Mouse (Mus musculus): Measurements from ENCODE around the gene E2f7. TPM values are rescaled to one million over a fixed set of nuclear protein-coding genes. Genes with fewer than 3 reads are reported as not detected.

The E2f7 gene
- 14.0 and 14.8 TPM in 2 replicates for polyA plus RNA-seq (2015; fragmentation: Nextera tagmentation; extraction: Ambion mirVana)

- Histone ChIP-seq H3K4me2 (replicated peaks) (peak within 1 kb of the TSS; percentile 97), H3K27ac (peak within 1 kb of the TSS; percentile 80), H3K9ac (replicated peaks) (peak within 1 kb of the TSS; percentile 88), H3K27me3 (no peaks in the 10 kb centered on the region), H3K4me3 (replicated peaks) (peak within 1 kb of the TSS; percentile 88), H3K9me3 (no peaks in the 10 kb centered on the region), H3K4me1 (replicated peaks) (peaks cover 18% of the 10 kb centered on the region), H3K36me3 (peaks cover 6% of the 10 kb centered on the region; the same call in 1 of the 2 replicates)
- peak; percentile 98 for ATAC-seq
- WGBS, result under 1% methylated on average over 87 of the region's 98 CpGs
These were observed at the start of gene E2f7 for GRCm38 (mm10) chr10:110744686-110745639. Gene E2f7 (plus strand): TSS chr10:110745439.

- Histone ChIP-seq H3K4me1 (replicated peaks) (no peaks in the 10 kb centered on the region), H3K27me3 (no peaks in the 10 kb centered on the region), H3K4me3 (replicated peaks) (no peak overlapping the region), H3K4me2 (replicated peaks) (no peak overlapping the region), H3K9ac (replicated peaks) (no peak overlapping the region), H3K9me3 (no peaks in the 10 kb centered on the region), H3K36me3 (no peaks in the 10 kb centered on the region), H3K27ac (no peak overlapping the region)
- ATAC-seq, result no peak
- 69% methylated on average over 1 of the region's 1 CpGs for WGBS
These were observed 44.0 kb upstream of the E2f7 start for GRCm38 (mm10) chr10:110701276-110701675.

DNA sequence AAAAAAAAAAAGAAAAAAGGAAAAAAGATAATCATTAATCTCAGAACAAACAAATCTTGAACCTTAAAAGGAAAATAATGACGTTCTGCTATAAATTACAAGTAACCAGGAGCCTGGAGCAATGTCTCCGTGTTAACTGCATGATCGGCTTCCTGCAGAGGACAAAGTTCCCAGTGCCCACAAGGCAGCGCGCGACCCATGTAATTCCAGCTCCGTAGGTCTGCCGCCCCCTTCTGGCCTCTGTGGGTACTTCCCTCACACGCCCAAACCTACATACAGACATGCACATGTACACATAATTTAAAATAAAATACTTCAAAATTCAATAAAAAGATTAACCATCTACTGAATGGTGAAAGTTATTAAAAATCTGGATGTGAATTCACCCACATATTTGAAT lies 39.6 kb upstream of the E2f7 start:
- no peak for ATAC-seq
- WGBS, result 50% methylated on average over 9 of the region's 9 CpGs
- no peaks in the 10 kb centered on the region for H3K4me1 ChIP-seq (replicated peaks)
- H3K9me3 ChIP-seq, result no peaks in the 10 kb centered on the region
- H3K9ac ChIP-seq (replicated peaks), result no peak overlapping the region
- no peak overlapping the region for H3K4me3 ChIP-seq (replicated peaks)
- H3K4me2 ChIP-seq (replicated peaks), result no peak overlapping the region
- no peaks in the 10 kb centered on the region for H3K27me3 ChIP-seq
- H3K36me3 ChIP-seq, result no peaks in the 10 kb centered on the region
- H3K27ac ChIP-seq, result no peak overlapping the region

- H3K9me3 ChIP-seq, result no peaks in the 10 kb centered on the region
- no peak overlapping the region for H3K4me2 ChIP-seq (replicated peaks)
- H3K27ac ChIP-seq, result no peak overlapping the region
- no peak overlapping the region for H3K9ac ChIP-seq (replicated peaks)
- 0 out of 2 replicates have a peak, but pooled peaks have one; percentile 40 for ATAC-seq
- no peaks in the 10 kb centered on the region for H3K36me3 ChIP-seq
- 62% methylated on average over 16 of the region's 16 CpGs for WGBS
- no peaks in the 10 kb centered on the region for H3K4me1 ChIP-seq (replicated peaks)
- no peaks in the 10 kb centered on the region for H3K27me3 ChIP-seq
- no peak overlapping the region for H3K4me3 ChIP-seq (replicated peaks)
These were observed 37.7 kb upstream of the E2f7 start for GRCm38 (mm10) chr10:110707390-110708113.

DNA sequence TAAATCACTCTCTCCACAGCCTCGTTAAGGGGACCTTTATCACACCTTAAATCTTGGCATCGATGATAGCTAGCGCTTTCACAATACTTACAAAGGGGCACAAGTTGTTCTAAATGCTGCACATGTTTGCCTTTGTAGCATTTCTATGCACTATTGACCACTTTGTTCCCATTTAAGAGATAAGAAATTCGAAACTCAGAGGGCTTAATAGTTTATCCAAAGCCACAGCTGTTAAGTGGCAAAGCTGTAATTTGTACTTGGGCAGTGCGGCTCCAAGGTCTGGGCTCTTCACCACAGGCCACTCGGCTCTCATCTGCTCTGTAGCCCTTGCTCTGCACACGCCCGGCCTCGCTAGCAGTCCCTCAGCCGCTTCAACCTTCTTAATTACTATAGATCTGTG lies 28.4 kb upstream of the E2f7 start:
- H3K9me3 ChIP-seq, result no peaks in the 10 kb centered on the region
- H3K27ac ChIP-seq, result no peak overlapping the region
- ATAC-seq, result 0 out of 2 replicates have a peak, but pooled peaks have one; percentile 34
- H3K27me3 ChIP-seq, result no peaks in the 10 kb centered on the region
- 61% methylated on average over 10 of the region's 10 CpGs for WGBS
- no peak overlapping the region for H3K4me2 ChIP-seq (replicated peaks)
- no peaks in the 10 kb centered on the region for H3K36me3 ChIP-seq
- H3K4me1 ChIP-seq (replicated peaks), result no peaks in the 10 kb centered on the region
- no peak overlapping the region for H3K9ac ChIP-seq (replicated peaks)
- H3K4me3 ChIP-seq (replicated peaks), result no peak overlapping the region

DNA sequence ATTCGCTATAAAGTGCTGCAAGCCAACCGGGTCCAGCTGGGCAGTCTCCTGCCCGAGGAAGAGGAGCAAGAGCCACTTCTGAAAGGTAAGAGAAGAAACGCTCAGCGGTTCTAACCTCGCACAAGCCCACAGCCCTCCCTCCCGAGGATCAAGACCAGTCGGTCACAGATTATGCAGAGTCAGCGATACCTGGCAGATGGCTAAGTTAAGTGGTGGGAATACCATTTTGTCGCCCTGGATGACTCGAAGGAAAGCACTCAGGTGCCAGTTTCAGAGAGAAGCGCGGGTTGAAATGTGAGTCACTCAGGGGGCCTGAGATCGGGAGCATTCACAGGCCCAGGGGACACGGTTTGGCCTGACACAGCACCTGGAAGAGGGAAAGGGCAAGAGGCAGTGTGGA lies 18.8 kb upstream of the E2f7 start:
- 84% methylated on average over 15 of the region's 15 CpGs for WGBS
- Histone ChIP-seq H3K4me2 (replicated peaks) (no peak overlapping the region), H3K27me3 (no peaks in the 10 kb centered on the region), H3K27ac (no peak overlapping the region), H3K9ac (replicated peaks) (no peak overlapping the region), H3K4me3 (replicated peaks) (no peak overlapping the region), H3K4me1 (replicated peaks) (no peaks in the 10 kb centered on the region), H3K9me3 (0 out of 2 replicates have a peak, but pooled peaks cover 5% of the 10 kb centered on the region), H3K36me3 (no peaks in the 10 kb centered on the region)
- no peak for ATAC-seq

GRCm38 (mm10) chr10:110727816-110728215 lies 17.4 kb upstream of the E2f7 start:
- no peak overlapping the region for H3K27ac ChIP-seq
- 0 out of 2 replicates have a peak, but pooled peaks cover 5% of the 10 kb centered on the region for H3K9me3 ChIP-seq
- H3K27me3 ChIP-seq, result no peaks in the 10 kb centered on the region
- H3K4me1 ChIP-seq (replicated peaks), result no peaks in the 10 kb centered on the region
- no peak for ATAC-seq
- no peak overlapping the region for H3K4me3 ChIP-seq (replicated peaks)
- H3K36me3 ChIP-seq, result no peaks in the 10 kb centered on the region
- WGBS, result 60% methylated on average over 4 of the region's 4 CpGs
- no peak overlapping the region for H3K9ac ChIP-seq (replicated peaks)
- H3K4me2 ChIP-seq (replicated peaks), result no peak overlapping the region

GRCm38 (mm10) chr10:110733343-110733742 lies 11.9 kb upstream of the E2f7 start:
- Histone ChIP-seq H3K9me3 (0 out of 2 replicates have a peak, but pooled peaks cover 5% of the 10 kb centered on the region), H3K27ac (no peak overlapping the region), H3K4me1 (replicated peaks) (no peaks in the 10 kb centered on the region), H3K4me2 (replicated peaks) (no peak overlapping the region), H3K27me3 (no peaks in the 10 kb centered on the region), H3K9ac (replicated peaks) (no peak overlapping the region), H3K36me3 (no peaks in the 10 kb centered on the region), H3K4me3 (replicated peaks) (no peak overlapping the region)
- ATAC-seq, result peak; percentile 83
- WGBS, result 28% methylated on average over 6 of the region's 6 CpGs

- ATAC-seq, result no peak
- no peaks in the 10 kb centered on the region for H3K9me3 ChIP-seq
These were observed 1.5 kb upstream of the E2f7 start for GRCm38 (mm10) chr10:110743701-110744100.

DNA sequence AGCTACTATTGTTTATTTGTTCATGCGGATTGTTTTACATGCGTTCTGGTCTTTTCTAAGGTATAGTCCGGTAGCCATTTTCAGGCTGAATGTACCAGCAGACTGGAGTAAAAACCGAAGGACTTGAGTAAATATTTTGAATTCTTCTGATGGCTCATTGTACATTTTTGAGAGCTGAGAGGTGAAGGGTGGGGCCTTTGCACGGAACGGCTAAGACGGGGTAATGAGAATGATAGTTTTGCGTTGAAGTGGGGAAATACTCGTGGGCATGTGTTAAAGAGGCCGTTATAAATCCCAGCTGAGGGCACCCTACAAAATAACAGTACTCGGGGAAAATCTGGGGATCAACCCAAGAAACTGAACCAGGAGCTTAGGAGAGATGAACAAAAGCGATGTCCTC lies 1.1 kb upstream of the E2f7 start:
- Histone ChIP-seq H3K4me3 (replicated peaks) (no peak overlapping the region), H3K9ac (replicated peaks) (no peak overlapping the region)

More at GRCm38 (mm10) chr10:110743701-110744100, 1.5 kb upstream of the E2f7 start:
- Histone ChIP-seq H3K9ac (replicated peaks) (no peak overlapping the region), H3K27me3 (no peaks in the 10 kb centered on the region), H3K4me1 (replicated peaks) (peaks cover 18% of the 10 kb centered on the region), H3K27ac (no peak overlapping the region), H3K36me3 (no peaks in the 10 kb centered on the region), H3K4me3 (replicated peaks) (no peak overlapping the region), H3K4me2 (replicated peaks) (no peak overlapping the region; the same call in 1 of the 2 replicates)
- 80% methylated on average over 6 of the region's 6 CpGs for WGBS

DNA sequence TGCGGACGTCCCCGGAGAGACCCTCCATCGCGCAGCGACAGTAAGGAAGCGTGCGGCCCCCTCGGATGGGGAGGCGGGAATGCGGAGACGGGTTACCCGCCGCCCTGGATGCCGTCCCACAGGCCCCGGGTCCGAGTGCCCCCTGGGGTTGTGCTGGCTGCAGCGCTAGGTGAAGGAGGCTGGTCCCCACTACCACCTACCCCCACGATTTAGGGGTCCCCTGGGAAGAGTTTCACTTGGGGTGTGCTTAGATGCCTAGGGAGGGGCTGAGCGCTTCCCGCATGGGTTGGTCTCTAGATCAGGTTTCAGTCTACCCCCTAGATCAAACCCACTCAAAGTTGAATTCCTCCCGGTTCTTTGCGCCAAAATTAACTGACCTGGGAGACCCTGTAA lies 397 bp downstream of the E2f7 start:
- no peaks in the 10 kb centered on the region for H3K9me3 ChIP-seq
- H3K4me1 ChIP-seq (replicated peaks), result peaks cover 18% of the 10 kb centered on the region
- no peak for ATAC-seq
- peak overlapping the region; percentile 76 for H3K27ac ChIP-seq
- WGBS, result under 1% methylated on average over 23 of the region's 23 CpGs
- peak overlapping the region; percentile 88 for H3K9ac ChIP-seq (replicated peaks)
- H3K36me3 ChIP-seq, result peaks cover 6% of the 10 kb centered on the region; the same call in 1 of the 2 replicates
- H3K4me2 ChIP-seq (replicated peaks), result peak overlapping the region; percentile 97
- peak overlapping the region; percentile 88 for H3K4me3 ChIP-seq (replicated peaks)
- H3K27me3 ChIP-seq, result no peaks in the 10 kb centered on the region

More for the DNA sequence above, 1.1 kb upstream of the E2f7 start:
- no peak for ATAC-seq
- no peaks in the 10 kb centered on the region for H3K9me3 ChIP-seq
- no peaks in the 10 kb centered on the region for H3K36me3 ChIP-seq
- no peak overlapping the region for H3K27ac ChIP-seq
- WGBS, result 67% methylated on average over 12 of the region's 12 CpGs
- no peaks in the 10 kb centered on the region for H3K27me3 ChIP-seq
- peaks cover 18% of the 10 kb centered on the region for H3K4me1 ChIP-seq (replicated peaks)
- peak overlapping the region; percentile 97; the same call in 1 of the 2 replicates for H3K4me2 ChIP-seq (replicated peaks)

DNA sequence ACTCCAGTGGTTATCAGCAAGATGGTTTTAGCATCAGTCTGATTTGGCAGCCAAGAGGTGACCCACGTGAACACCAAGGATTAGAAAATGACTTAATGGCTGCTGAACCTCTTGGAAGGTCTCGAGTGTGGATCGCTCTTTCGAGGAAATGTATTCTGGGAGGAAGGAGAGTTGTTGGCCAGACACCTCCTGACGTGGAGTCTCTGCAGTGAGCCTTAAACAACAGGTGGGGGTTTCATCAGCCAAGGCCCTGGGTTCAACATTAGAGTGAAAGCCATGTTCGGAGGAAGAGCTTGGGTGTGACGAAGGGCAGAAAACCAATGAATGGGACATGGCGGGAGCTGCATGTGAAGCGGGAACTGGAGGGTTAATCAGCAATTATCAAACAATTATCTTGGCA lies 3.8 kb downstream of the E2f7 start:
- no peak overlapping the region for H3K27ac ChIP-seq
- H3K27me3 ChIP-seq, result no peaks in the 10 kb centered on the region
- H3K4me3 ChIP-seq (replicated peaks), result no peak overlapping the region
- no peak overlapping the region for H3K4me2 ChIP-seq (replicated peaks)
- peaks cover 18% of the 10 kb centered on the region for H3K4me1 ChIP-seq (replicated peaks)
- H3K36me3 ChIP-seq, result peaks cover 35% of the 10 kb centered on the region
- H3K9me3 ChIP-seq, result no peaks in the 10 kb centered on the region
- H3K9ac ChIP-seq (replicated peaks), result no peak overlapping the region
- no peak for ATAC-seq
- WGBS, result 97% methylated on average over 9 of the region's 9 CpGs
